Mouse (Mus musculus) liver, adult 2 months (tissue): Measurements from ENCODE around the gene Tmem28. TPM values are rescaled to one million over a fixed set of nuclear protein-coding genes. Genes with fewer than 3 reads are reported as not detected.

Experiments used
- DNase-seq: peaks from one replicate; pipeline ENCODE4 v3.0.0-alpha.2; 2011; ENCODE audit warnings: low read depth, low spot score; ENCODE audit errors: extremely low read depth
- H3K27ac ChIP-seq: fragments of 200-500 bp; replicated peaks from 2 replicates; pipeline ENCODE4 v1.5.1; 2012; ENCODE audit warnings: low read depth, mild to moderate bottlenecking, control low read depth, inconsistent platforms, low read length; ENCODE audit not compliant: insufficient read depth
- H3K27me3 ChIP-seq: fragments of 200-500 bp; 2 replicates; pipeline ENCODE4 v1.6.1; 2012; ENCODE audit warnings: mild to moderate bottlenecking, moderate library complexity, low read length, inconsistent platforms; ENCODE audit not compliant: control insufficient read depth, insufficient read depth
- H3K36me3 ChIP-seq: fragments of 200-500 bp; 2 replicates; pipeline ENCODE4 v1.6.1; 2012; ENCODE audit warnings: low read length, inconsistent platforms; ENCODE audit not compliant: control insufficient read depth, insufficient read depth
- H3K4me1 ChIP-seq: fragments of 200-500 bp; 2 replicates; pipeline ENCODE4 v1.6.1; 2011; ENCODE audit warnings: low read length; ENCODE audit not compliant: control insufficient read depth, insufficient read depth
- H3K4me3 ChIP-seq: fragments of 200-500 bp; 2 replicates; pipeline ENCODE4 v1.5.1; 2011; ENCODE audit warnings: low read depth, mild to moderate bottlenecking, control low read depth, low read length, moderate library complexity; ENCODE audit not compliant: insufficient read depth
- H3K79me2 ChIP-seq: fragments of 200-500 bp; 2 replicates; pipeline ENCODE4 v1.6.1; 2012; ENCODE audit warnings: inconsistent platforms, mild to moderate bottlenecking, low read length, moderate library complexity; ENCODE audit not compliant: control insufficient read depth, insufficient read depth
- H3K9ac ChIP-seq: fragments of 200-500 bp; 2 replicates; pipeline ENCODE4 v1.6.1; 2012; ENCODE audit warnings: low read depth, mild to moderate bottlenecking, control low read depth, inconsistent platforms, low read length
- CTCF ChIP-seq: fragments of 200-500 bp; IDR thresholded peaks from 2 replicates; pipeline ENCODE4 v1.5.1; 2011; ENCODE audit warnings: low read depth, low read length, control low read depth
- POLR2A ChIP-seq: fragments of 200-500 bp; IDR thresholded peaks from 2 replicates; pipeline ENCODE4 v1.6.1; 2011; ENCODE audit warnings: low read length, control low read depth; ENCODE audit not compliant: insufficient read depth; ENCODE audit errors: extremely low read depth
- WGBS: fragments of 180-500 bp; shearing (Covaris S2); methylation state at CpG from one replicate; pipeline ENCODE4 v1.1.7; 2018; 5-methylcytosine and 5-hydroxymethylcytosine counted together
- polyA plus RNA-seq: library from polyadenylated mRNA; depleted of rRNA; stranded (reverse); fragments of >200 nt; gene quantifications from 2 replicates; pipeline ENCODE4 v1.2.3, GENCODE M21; 2012
- total RNA-seq: library from RNA; depleted of rRNA; stranded (reverse); fragments of >200 nt; gene quantifications from 2 replicates; pipeline ENCODE4 v1.2.3, GENCODE M21; 2014

Gene Tmem28
- total and polyA plus RNA-seq, 2 experiments: not detected

GRCm38 (mm10) chrX:99853261-99853741 lies 32.5 kb downstream of the Tmem28 start:
- H3K9ac ChIP-seq: peak overlapping the region; percentile 93
- H3K4me3 ChIP-seq: peak overlapping the region; percentile 93
- H3K79me2 ChIP-seq: no peaks in the 10 kb centered on the region
- H3K27me3 ChIP-seq: no peaks in the 10 kb centered on the region
- 2% methylated on average over 24 of the region's 35 CpGs for WGBS
- DNase-seq: peak; percentile 37
- peak overlapping the region; percentile 47; the same call in 1 of the 2 replicates for H3K27ac ChIP-seq
- H3K36me3 ChIP-seq: no peaks in the 10 kb centered on the region
- TF ChIP-seq POLR2A (no peak), CTCF (peak; percentile 71)
- H3K4me1 ChIP-seq: no peaks in the 10 kb centered on the region

- Histone ChIP-seq H3K9ac (no peak overlapping the region), H3K27ac (no peak overlapping the region), H3K36me3 (no peaks in the 10 kb centered on the region), H3K79me2 (no peaks in the 10 kb centered on the region), H3K4me3 (no peak overlapping the region), H3K27me3 (no peaks in the 10 kb centered on the region), H3K4me1 (no peaks in the 10 kb centered on the region)
- 53% methylated on average over 3 of the region's 3 CpGs for WGBS
- TF ChIP-seq POLR2A (no peak), CTCF (no peak)
- DNase-seq: no peak
Observed at GRCm38 (mm10) chrX:99853834-99854233, 33.0 kb downstream of the Tmem28 start.

- Histone ChIP-seq H3K79me2 (no peaks in the 10 kb centered on the region), H3K36me3 (no peaks in the 10 kb centered on the region), H3K9ac (no peak overlapping the region), H3K4me3 (no peak overlapping the region), H3K27me3 (no peaks in the 10 kb centered on the region), H3K4me1 (no peaks in the 10 kb centered on the region), H3K27ac (no peak overlapping the region)
- no peak for DNase-seq
- TF ChIP-seq POLR2A (no peak), CTCF (no peak)
- 70% methylated on average over 4 of the region's 4 CpGs for WGBS
Observed at GRCm38 (mm10) chrX:99872228-99872627, 51.4 kb downstream of the Tmem28 start.

- no peak for TF ChIP-seq POLR2A
- no peak for TF ChIP-seq CTCF
- H3K27me3 ChIP-seq: no peaks in the 10 kb centered on the region
- H3K4me3 ChIP-seq: no peak overlapping the region
- H3K9ac ChIP-seq: no peak overlapping the region
- no peak overlapping the region for H3K27ac ChIP-seq
- WGBS: 83% methylated on average over 3 of the region's 3 CpGs
- no peaks in the 10 kb centered on the region for H3K4me1 ChIP-seq
- DNase-seq: no peak
- no peaks in the 10 kb centered on the region for H3K79me2 ChIP-seq
- H3K36me3 ChIP-seq: no peaks in the 10 kb centered on the region
Observed at GRCm38 (mm10) chrX:99872632-99873201, 51.9 kb downstream of the Tmem28 start.

GRCm38 (mm10) chrX:99873259-99873919 lies 52.6 kb downstream of the Tmem28 start:
- Histone ChIP-seq H3K4me1 (no peaks in the 10 kb centered on the region), H3K27me3 (no peaks in the 10 kb centered on the region), H3K36me3 (no peaks in the 10 kb centered on the region), H3K4me3 (no peak overlapping the region), H3K79me2 (no peaks in the 10 kb centered on the region), H3K9ac (no peak overlapping the region), H3K27ac (no peak overlapping the region)
- 80% methylated on average over 2 of the region's 2 CpGs for WGBS
- TF ChIP-seq POLR2A: no peak
- TF ChIP-seq CTCF: no peak
- peak; percentile 12 for DNase-seq

- Histone ChIP-seq H3K4me1 (no peaks in the 10 kb centered on the region), H3K79me2 (no peaks in the 10 kb centered on the region), H3K27me3 (no peaks in the 10 kb centered on the region), H3K9ac (no peak overlapping the region), H3K4me3 (no peak overlapping the region), H3K27ac (no peak overlapping the region), H3K36me3 (no peaks in the 10 kb centered on the region)
- no peak for DNase-seq
- TF ChIP-seq POLR2A (no peak), CTCF (no peak)
- 49% methylated on average over 4 of the region's 4 CpGs for WGBS
Observed at GRCm38 (mm10) chrX:99873920-99874296, 53.1 kb downstream of the Tmem28 start.
